Mouse (Mus musculus) stomach, embryonic 15.5 days (tissue): Measurements from ENCODE around the gene Gm614. TPM values are rescaled to one million over a fixed set of nuclear protein-coding genes. Genes with fewer than 3 reads are reported as not detected.

Experiments
- ATAC-seq: fragments of 200-750 bp; cut with Nextera tagmentation; 2 replicates; pipeline ENCODE4 v1.8.0; 2017; ENCODE audit warnings: low read depth, moderate number of reproducible peaks, moderate TSS enrichment; ENCODE audit not compliant: insufficient read depth, low FRiP score
- H3K27ac ChIP-seq: fragments of 300-500 bp; sonication (generic); 2 replicates; pipeline ENCODE4 v1.5.1; 2015; ENCODE audit warnings: mild to moderate bottlenecking, inconsistent platforms
- H3K27me3 ChIP-seq: fragments of 300-500 bp; sonication (generic); replicated peaks from 2 replicates; pipeline ENCODE4 v1.6.1; 2015; ENCODE audit warnings: inconsistent platforms
- H3K36me3 ChIP-seq: fragments of 300-500 bp; sonication (generic); 2 replicates; pipeline ENCODE4 v1.6.1; 2015; ENCODE audit warnings: inconsistent platforms
- H3K4me1 ChIP-seq: fragments of 300-500 bp; sonication (generic); 2 replicates; pipeline ENCODE4 v1.6.1; 2015; ENCODE audit warnings: inconsistent platforms
- H3K4me2 ChIP-seq: fragments of 300-500 bp; sonication (generic); 2 replicates; pipeline ENCODE4 v1.6.1; 2015; ENCODE audit warnings: mild to moderate bottlenecking, inconsistent platforms
- H3K4me3 ChIP-seq: fragments of 300-500 bp; sonication (generic); replicated peaks from 2 replicates; pipeline ENCODE4 v1.5.1; 2015; ENCODE audit warnings: inconsistent platforms
- H3K9ac ChIP-seq: fragments of 300-500 bp; sonication (generic); 2 replicates; pipeline ENCODE4 v1.6.1; 2015; ENCODE audit warnings: inconsistent platforms
- H3K9me3 ChIP-seq: fragments of 300-500 bp; sonication (generic); 2 replicates; pipeline ENCODE4 v1.6.1; 2016; ENCODE audit warnings: inconsistent platforms
- WGBS: fragments of 180-500 bp; shearing (Covaris S2); methylation state at CpG from one replicate; pipeline ENCODE4 v1.1.7; 2015; 5-methylcytosine and 5-hydroxymethylcytosine counted together
- polyA plus RNA-seq: library from polyadenylated mRNA; unstranded; fragments of >200 nt; fragmentation: Nextera tagmentation; extraction: Ambion mirVana; gene quantifications from 2 replicates; pipeline ENCODE4 v1.2.1, GENCODE M21; 2015

Gm614 gene
- polyA plus RNA-seq, 1 experiment from 2014 or later: not detected

- Histone ChIP-seq H3K4me3 (no peak overlapping the region), H3K9me3 (no peaks in the 10 kb centered on the region), H3K36me3 (peaks cover 3% of the 10 kb centered on the region; the same call in 1 of the 2 replicates), H3K4me2 (no peak overlapping the region), H3K4me1 (no peaks in the 10 kb centered on the region), H3K9ac (no peak overlapping the region), H3K27me3 (no peaks in the 10 kb centered on the region), H3K27ac (no peak overlapping the region)
- 91% methylated on average over 14 of the region's 14 CpGs for WGBS
- no peak for ATAC-seq
Observed at GRCm38 (mm10) chrX:101285953-101286670, 22.3 kb upstream of the Gm614 start.

GRCm38 (mm10) chrX:101285534-101285933 lies 21.7 kb upstream of the Gm614 start:
- Histone ChIP-seq H3K9ac (no peak overlapping the region), H3K36me3 (peaks cover 3% of the 10 kb centered on the region; the same call in 1 of the 2 replicates), H3K4me1 (no peaks in the 10 kb centered on the region), H3K4me3 (no peak overlapping the region), H3K27me3 (no peaks in the 10 kb centered on the region), H3K9me3 (no peaks in the 10 kb centered on the region), H3K27ac (no peak overlapping the region), H3K4me2 (no peak overlapping the region)
- 23% methylated on average over 6 of the region's 6 CpGs for WGBS
- ATAC-seq: peak; percentile 44; the same call in 1 of the 2 replicates

- no peaks in the 10 kb centered on the region for H3K9me3 ChIP-seq
- H3K4me2 ChIP-seq: no peak overlapping the region
- no peaks in the 10 kb centered on the region for H3K27me3 ChIP-seq
- H3K9ac ChIP-seq: no peak overlapping the region
- H3K4me3 ChIP-seq: no peak overlapping the region
- no peaks in the 10 kb centered on the region for H3K4me1 ChIP-seq
- 73% methylated on average over 6 of the region's 6 CpGs for WGBS
- no peak for ATAC-seq
- no peak overlapping the region for H3K27ac ChIP-seq
- peaks cover 3% of the 10 kb centered on the region; the same call in 1 of the 2 replicates for H3K36me3 ChIP-seq
Observed at GRCm38 (mm10) chrX:101282813-101283212, 19.0 kb upstream of the Gm614 start.

GRCm38 (mm10) chrX:101273875-101274738 lies 10.3 kb upstream of the Gm614 start, which contains the start of gene Med12:
TSS of gene Med12 (plus strand) at chrX:101274030.
- Histone ChIP-seq H3K4me1 (no peaks in the 10 kb centered on the region), H3K4me3 (peak within 1 kb of the TSS; percentile 47), H3K9me3 (no peaks in the 10 kb centered on the region), H3K36me3 (peaks cover 4% of the 10 kb centered on the region; the same call in 1 of the 2 replicates), H3K27ac (peak within 1 kb of the TSS; percentile 69), H3K9ac (peak within 1 kb of the TSS; percentile 38; the same call in 1 of the 2 replicates), H3K4me2 (peak within 1 kb of the TSS; percentile 48), H3K27me3 (no peaks in the 10 kb centered on the region)
- ATAC-seq: peak; percentile 98
- 20% methylated on average over 54 of the region's 54 CpGs for whole genome bisulfite sequencing

- H3K4me2 ChIP-seq: peak overlapping the region; percentile 48
- no peak for ATAC-seq
- H3K9me3 ChIP-seq: no peaks in the 10 kb centered on the region
- H3K4me1 ChIP-seq: no peaks in the 10 kb centered on the region
- H3K27ac ChIP-seq: no peak overlapping the region
- H3K36me3 ChIP-seq: peaks cover 4% of the 10 kb centered on the region; the same call in 1 of the 2 replicates
- H3K9ac ChIP-seq: no peak overlapping the region
- peak overlapping the region; percentile 47 for H3K4me3 ChIP-seq
- 27% methylated on average over 6 of the region's 6 CpGs for WGBS
- H3K27me3 ChIP-seq: no peaks in the 10 kb centered on the region
Observed at GRCm38 (mm10) chrX:101273410-101273809, 9.6 kb upstream of the Gm614 start.

GRCm38 (mm10) chrX:101268755-101269124 lies 4.9 kb upstream of the Gm614 start, which contains the start of gene Gm20489:
TSS of gene Gm20489 (minus strand) at chrX:101269023.
- Histone ChIP-seq H3K27me3 (no peaks in the 10 kb centered on the region), H3K36me3 (no peaks in the 10 kb centered on the region), H3K9me3 (no peaks in the 10 kb centered on the region), H3K9ac (no peak within 1 kb of the TSS), H3K4me2 (no peak within 1 kb of the TSS), H3K4me3 (no peak within 1 kb of the TSS), H3K27ac (no peak within 1 kb of the TSS), H3K4me1 (no peaks in the 10 kb centered on the region)
- WGBS: 46% methylated on average over 3 of the region's 3 CpGs
- ATAC-seq: no peak

- H3K27me3 ChIP-seq: no peaks in the 10 kb centered on the region
- no peaks in the 10 kb centered on the region for H3K4me1 ChIP-seq
- H3K36me3 ChIP-seq: no peaks in the 10 kb centered on the region
- ATAC-seq: no peak
- no peaks in the 10 kb centered on the region for H3K9me3 ChIP-seq
- no peak within 1 kb of the TSS for H3K4me3 ChIP-seq
- H3K4me2 ChIP-seq: no peak within 1 kb of the TSS
- H3K9ac ChIP-seq: no peak within 1 kb of the TSS
- no peak within 1 kb of the TSS for H3K27ac ChIP-seq
- WGBS: 48% methylated on average over 5 of the region's 5 CpGs
Observed at GRCm38 (mm10) chrX:101268025-101268754, 4.4 kb upstream of the Gm614 start, which contains the start of gene Il2rg. TSS of gene Il2rg (minus strand) at chrX:101268255.

GRCm38 (mm10) chrX:101266631-101267030 lies 2.8 kb upstream of the Gm614 start:
- no peak overlapping the region for H3K9ac ChIP-seq
- H3K4me1 ChIP-seq: no peaks in the 10 kb centered on the region
- no peaks in the 10 kb centered on the region for H3K9me3 ChIP-seq
- H3K4me2 ChIP-seq: no peak overlapping the region
- no peaks in the 10 kb centered on the region for H3K27me3 ChIP-seq
- no peaks in the 10 kb centered on the region for H3K36me3 ChIP-seq
- no peak for ATAC-seq
- H3K4me3 ChIP-seq: no peak overlapping the region
- 88% methylated on average over 6 of the region's 6 CpGs for WGBS
- H3K27ac ChIP-seq: no peak overlapping the region

GRCm38 (mm10) chrX:101260441-101261325 lies 3.1 kb downstream of the Gm614 start:
- H3K4me2 ChIP-seq: no peak overlapping the region

GRCm38 (mm10) chrX:101256603-101257002 lies 7.2 kb downstream of the Gm614 start:
- no peak for ATAC-seq
- H3K27me3 ChIP-seq: no peaks in the 10 kb centered on the region
- H3K4me3 ChIP-seq: no peak overlapping the region
- H3K9ac ChIP-seq: no peak overlapping the region
- WGBS: 79% methylated on average over 13 of the region's 13 CpGs
- H3K27ac ChIP-seq: no peak overlapping the region
- 0 out of 2 replicates have a peak, but pooled peaks cover 3% of the 10 kb centered on the region for H3K4me1 ChIP-seq
- no peaks in the 10 kb centered on the region for H3K36me3 ChIP-seq
- H3K4me2 ChIP-seq: peak overlapping the region; percentile 71
- no peaks in the 10 kb centered on the region for H3K9me3 ChIP-seq

More at GRCm38 (mm10) chrX:101260441-101261325, 3.1 kb downstream of the Gm614 start:
- peak; percentile 70 for ATAC-seq
- WGBS: 27% methylated on average over 13 of the region's 13 CpGs
- Histone ChIP-seq H3K36me3 (no peaks in the 10 kb centered on the region), H3K27ac (peak overlapping the region; percentile 63), H3K4me3 (no peak overlapping the region), H3K9me3 (no peaks in the 10 kb centered on the region), H3K9ac (no peak overlapping the region), H3K4me1 (0 out of 2 replicates have a peak, but pooled peaks cover 3% of the 10 kb centered on the region), H3K27me3 (no peaks in the 10 kb centered on the region)
